Mouse (Mus musculus) megakaryocyte, embryonic 14.5 days (primary cell): ENCODE measurements around the gene Cyp1a2.

Experiments used
- FLI1 ChIP-seq: IDR thresholded peaks from 2 replicates; pipeline ENCODE4 v1.6.1; 2012; ENCODE audit warnings: low read length, inconsistent platforms, mixed read lengths
- GATA1 ChIP-seq: IDR thresholded peaks from 3 replicates; pipeline ENCODE4 v1.6.1; 2012; ENCODE audit warnings: mixed read lengths, low read length, inconsistent platforms, borderline replicate concordance

- TF ChIP-seq GATA1: no peak
- no peak for TF ChIP-seq FLI1
Measured at GRCm38 (mm10) chr9:57655749-57656148, 27.8 kb downstream of the Cyp1a2 start.
